Mouse (Mus musculus): ENCODE measurements at regions not wholly inside any gene's neighbourhood (a gene's known extent, or its start where the extent isn't known, plus 50 kb on each side); places are given as distances from the start of the nearest gene placed in this dataset.
"Not testable (repeated sequence)": the region's sequence is repeated elsewhere in the genome, so short reads cannot be mapped to it uniquely, and the experiment has no call there.

GRCm38 (mm10) chr1:154029826-154030225 is 129.8 kb upstream of the Teddm2 start:
- 84% methylated on average over 3 of the region's 3 CpGs for WGBS
- no peak for ATAC-seq (ENCODE audit: low read depth)
- Histone ChIP-seq H3K4me1 (replicated peaks) (no peaks in the 10 kb centered on the region), H3K36me3 (no peaks in the 10 kb centered on the region), H3K4me3 (no peak overlapping the region), H3K9ac (no peak overlapping the region), H3K9me3 (no peaks in the 10 kb centered on the region), H3K27me3 (no peaks in the 10 kb centered on the region), H3K27ac (replicated peaks) (no peak overlapping the region), H3K4me2 (no peak overlapping the region)

DNA sequence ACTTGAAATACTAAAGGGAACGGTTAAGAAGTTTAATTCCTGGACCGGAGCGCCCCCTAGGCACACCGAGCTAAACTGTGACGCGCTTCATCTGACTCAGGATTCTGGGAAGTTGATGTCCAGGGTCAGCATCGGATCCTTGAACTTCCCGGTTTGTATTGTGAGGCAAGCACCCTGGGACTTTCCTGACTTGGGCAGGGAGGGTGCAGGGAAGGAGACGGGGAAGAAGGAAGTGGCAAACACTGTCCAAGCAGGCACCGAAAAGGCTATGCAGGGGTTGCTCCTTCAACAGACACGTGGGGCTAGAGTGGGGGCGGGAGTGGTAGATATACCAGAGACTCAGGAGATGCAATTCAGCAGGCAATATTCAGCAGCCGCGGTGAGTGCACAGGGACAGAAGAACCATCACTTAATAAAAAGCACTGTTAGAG is 132.7 kb upstream of the Teddm2 start:
- ATAC-seq (ENCODE audit: low read depth): no peak
- H3K4me2 ChIP-seq: peak overlapping the region; percentile 32
- no peak overlapping the region for H3K9ac ChIP-seq
- no peaks in the 10 kb centered on the region for H3K4me1 ChIP-seq (replicated peaks)
- WGBS: 21% methylated on average over 14 of the region's 14 CpGs
- H3K27ac ChIP-seq (replicated peaks): no peak overlapping the region
- H3K9me3 ChIP-seq: no peaks in the 10 kb centered on the region
- H3K36me3 ChIP-seq: no peaks in the 10 kb centered on the region
- H3K27me3 ChIP-seq: no peaks in the 10 kb centered on the region
- H3K4me3 ChIP-seq: no peak overlapping the region

DNA sequence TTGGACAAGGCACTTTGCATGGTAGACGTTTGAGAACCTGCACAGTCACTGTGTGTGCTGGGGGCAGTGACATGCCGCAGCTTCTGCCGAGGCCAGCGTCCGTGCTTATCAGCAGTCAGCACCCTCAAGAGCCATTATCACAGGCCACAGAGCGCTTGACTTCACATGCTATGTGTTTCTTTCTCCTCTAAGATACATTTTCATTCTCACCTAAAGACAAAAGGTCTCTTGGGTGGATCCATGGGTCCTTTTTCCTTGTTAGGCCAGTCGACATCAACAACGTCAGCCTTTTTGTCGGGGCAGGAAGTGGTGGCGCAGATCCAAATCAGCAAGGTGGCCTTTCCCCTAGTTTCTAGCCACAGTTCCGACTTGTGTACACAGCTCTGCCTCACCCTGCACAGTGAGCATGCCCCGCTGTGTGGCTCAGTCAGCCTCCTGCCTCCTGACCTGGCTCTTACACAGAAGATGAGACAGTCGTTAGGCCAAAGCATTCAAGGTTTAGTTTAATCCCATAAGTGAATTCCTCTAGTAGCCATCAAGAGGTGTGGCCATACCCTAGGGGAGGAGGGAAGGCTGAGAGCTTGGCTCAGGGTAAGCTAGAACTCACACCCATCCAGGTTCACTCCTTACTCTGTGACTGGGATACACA is 134.1 kb upstream of the Teddm2 start:
- no peak for ATAC-seq (ENCODE audit: low read depth)
- Histone ChIP-seq H3K27me3 (no peaks in the 10 kb centered on the region), H3K4me3 (no peak overlapping the region), H3K4me2 (no peak overlapping the region), H3K9ac (no peak overlapping the region), H3K36me3 (no peaks in the 10 kb centered on the region), H3K27ac (replicated peaks) (no peak overlapping the region), H3K4me1 (replicated peaks) (no peaks in the 10 kb centered on the region), H3K9me3 (no peaks in the 10 kb centered on the region)
- WGBS: 76% methylated on average over 13 of the region's 13 CpGs

- ATAC-seq (ENCODE audit: low read depth): no peak
- WGBS: 28% methylated on average over 4 of the region's 4 CpGs
- no peaks in the 10 kb centered on the region for H3K9me3 ChIP-seq
- no peak overlapping the region for H3K4me3 ChIP-seq
- no peak overlapping the region for H3K27ac ChIP-seq (replicated peaks)
- no peaks in the 10 kb centered on the region for H3K4me1 ChIP-seq (replicated peaks)
- no peak overlapping the region for H3K9ac ChIP-seq
- H3K4me2 ChIP-seq: no peak overlapping the region
- no peaks in the 10 kb centered on the region for H3K36me3 ChIP-seq
- no peaks in the 10 kb centered on the region for H3K27me3 ChIP-seq
Observed at GRCm38 (mm10) chr1:154036729-154037270, 136.8 kb upstream of the Teddm2 start.

GRCm38 (mm10) chr1:154038241-154038640 is 138.2 kb upstream of the Teddm2 start:
- Histone ChIP-seq H3K4me2 (no peak overlapping the region), H3K4me1 (replicated peaks) (no peaks in the 10 kb centered on the region), H3K27ac (replicated peaks) (no peak overlapping the region), H3K9me3 (no peaks in the 10 kb centered on the region), H3K36me3 (no peaks in the 10 kb centered on the region), H3K9ac (no peak overlapping the region), H3K27me3 (no peaks in the 10 kb centered on the region), H3K4me3 (no peak overlapping the region)
- 78% methylated on average over 2 of the region's 2 CpGs for WGBS
- ATAC-seq (ENCODE audit: low read depth): no peak

DNA sequence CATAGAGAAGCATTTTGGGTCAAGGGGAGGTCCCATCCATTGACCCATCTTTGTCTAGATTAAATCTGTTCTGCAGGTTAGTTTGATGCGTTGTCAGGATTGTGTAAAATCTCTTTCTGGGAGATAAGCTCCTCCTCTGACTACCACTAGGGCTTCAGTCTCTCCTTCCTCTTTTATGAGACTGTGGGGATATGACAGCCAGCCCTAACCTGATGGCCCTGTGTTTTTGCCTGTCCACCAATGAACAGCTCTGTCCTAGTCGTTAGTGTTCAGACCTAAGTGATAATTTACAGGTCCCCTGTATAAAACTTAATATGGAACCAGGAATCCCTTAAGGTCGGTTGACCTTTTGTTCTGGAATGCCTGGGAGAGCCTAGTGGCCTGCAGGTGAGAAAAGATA is 140.9 kb upstream of the Teddm2 start:
- Histone ChIP-seq H3K36me3 (no peaks in the 10 kb centered on the region), H3K4me2 (no peak overlapping the region), H3K27me3 (no peaks in the 10 kb centered on the region), H3K9me3 (no peaks in the 10 kb centered on the region), H3K9ac (no peak overlapping the region), H3K27ac (replicated peaks) (no peak overlapping the region), H3K4me3 (no peak overlapping the region), H3K4me1 (replicated peaks) (no peaks in the 10 kb centered on the region)
- WGBS: 80% methylated on average over 3 of the region's 3 CpGs
- no peak for ATAC-seq (ENCODE audit: low read depth)

DNA sequence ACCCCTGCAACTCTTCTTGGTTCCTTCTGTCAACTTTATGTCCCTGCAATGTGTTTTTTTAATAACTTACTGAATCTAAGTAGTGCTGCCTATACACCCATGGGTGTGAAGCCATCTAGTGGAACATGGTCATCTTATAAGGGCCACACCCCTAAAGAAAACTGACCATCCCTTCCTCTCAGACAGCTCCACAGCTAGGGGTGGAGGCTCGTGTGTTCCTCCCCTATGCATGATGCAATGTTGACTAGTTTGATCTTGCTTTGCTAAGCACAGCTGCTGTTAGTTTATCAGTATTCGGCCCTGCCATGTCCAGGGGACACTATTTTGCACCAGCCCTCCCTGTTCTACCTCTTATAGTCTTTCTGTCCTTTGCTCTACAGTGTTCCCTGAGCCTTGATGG is 142.9 kb upstream of the Teddm2 start:
- H3K36me3 ChIP-seq: no peaks in the 10 kb centered on the region
- no peak for ATAC-seq (ENCODE audit: low read depth)
- 76% methylated on average over 2 of the region's 2 CpGs for WGBS

GRCm38 (mm10) chr1:154044712-154045111 is 144.7 kb upstream of the Teddm2 start:
- Histone ChIP-seq H3K4me2 (no peak overlapping the region), H3K27me3 (no peaks in the 10 kb centered on the region), H3K9ac (no peak overlapping the region), H3K4me3 (no peak overlapping the region), H3K27ac (replicated peaks) (no peak overlapping the region), H3K9me3 (no peaks in the 10 kb centered on the region), H3K36me3 (no peaks in the 10 kb centered on the region), H3K4me1 (replicated peaks) (no peaks in the 10 kb centered on the region)
- no peak for ATAC-seq (ENCODE audit: low read depth)
- 83% methylated on average over 4 of the region's 4 CpGs for WGBS

More for the DNA sequence above, 142.9 kb upstream of the Teddm2 start:
- Histone ChIP-seq H3K4me3 (no peak overlapping the region), H3K27me3 (no peaks in the 10 kb centered on the region), H3K4me1 (replicated peaks) (no peaks in the 10 kb centered on the region), H3K9ac (no peak overlapping the region), H3K27ac (replicated peaks) (no peak overlapping the region), H3K4me2 (no peak overlapping the region), H3K9me3 (no peaks in the 10 kb centered on the region)

DNA sequence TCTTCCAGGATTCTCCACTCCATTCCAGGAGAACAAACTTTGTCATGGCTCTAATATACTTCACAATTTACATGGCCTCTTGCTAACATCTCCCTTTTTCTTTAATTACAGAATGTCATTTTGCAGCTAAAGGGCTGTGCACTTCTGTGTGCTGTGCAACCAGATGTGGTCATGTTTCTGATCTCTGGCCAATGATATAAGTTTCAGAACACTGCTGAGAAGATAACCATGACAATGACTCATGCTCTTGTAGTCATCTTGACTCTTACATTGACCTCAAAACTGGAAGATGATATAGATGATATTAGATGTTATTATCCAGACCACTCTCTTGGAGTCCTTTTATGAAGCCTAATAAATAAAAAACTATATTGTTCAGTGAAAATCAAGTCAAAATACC is 145.9 kb upstream of the Teddm2 start:
- H3K27ac ChIP-seq (replicated peaks): no peak overlapping the region
- no peak overlapping the region for H3K4me2 ChIP-seq
- H3K27me3 ChIP-seq: no peaks in the 10 kb centered on the region
- ATAC-seq (ENCODE audit: low read depth): no peak
- H3K9ac ChIP-seq: no peak overlapping the region
- H3K4me3 ChIP-seq: no peak overlapping the region
- no peaks in the 10 kb centered on the region for H3K9me3 ChIP-seq
- no peaks in the 10 kb centered on the region for H3K36me3 ChIP-seq
- H3K4me1 ChIP-seq (replicated peaks): no peaks in the 10 kb centered on the region

DNA sequence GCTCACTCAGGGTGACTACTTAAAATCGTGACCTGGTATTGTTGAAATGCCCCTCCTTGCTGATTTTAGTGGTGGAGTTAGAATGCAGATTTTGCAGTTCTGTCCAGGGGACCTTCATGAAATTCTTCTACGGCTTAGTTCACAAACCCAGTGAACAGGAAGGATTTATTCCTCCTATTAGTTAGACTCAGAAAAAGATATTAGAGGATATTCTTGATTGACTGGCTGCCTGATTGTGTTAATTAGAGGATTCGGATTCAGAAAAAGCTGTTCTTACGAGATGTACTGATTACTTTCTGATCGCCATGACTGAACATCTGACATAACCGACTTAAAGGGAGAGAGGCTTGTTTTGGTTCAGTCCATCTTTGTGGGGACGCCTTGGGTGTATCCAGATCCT is 147.3 kb upstream of the Zfp648 start:
- no peak for ATAC-seq (ENCODE audit: low read depth)
- no peak overlapping the region for H3K27ac ChIP-seq (replicated peaks)
- 87% methylated on average over 7 of the region's 7 CpGs for WGBS

DNA sequence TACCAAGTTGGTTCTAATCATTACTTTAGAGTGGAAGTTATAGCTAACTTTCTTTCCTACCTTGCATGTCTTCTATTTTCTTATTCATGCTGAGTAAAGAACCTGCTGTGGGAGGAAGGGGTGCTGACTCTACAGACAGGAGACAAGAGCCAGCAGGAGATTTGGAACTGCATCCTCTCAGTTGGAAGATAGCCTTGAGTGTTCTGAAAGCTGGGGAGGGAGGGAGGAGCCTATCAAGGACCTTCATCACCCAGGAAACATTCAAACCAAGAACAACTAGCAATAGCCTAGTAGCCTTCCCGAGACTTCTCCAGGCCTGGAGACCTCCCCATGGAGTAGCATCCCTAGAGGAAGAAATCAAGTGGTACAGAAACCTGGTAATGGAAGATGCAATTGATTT is 146.1 kb upstream of the Zfp648 start:
- H3K27ac ChIP-seq (replicated peaks): no peak overlapping the region
- H3K4me3 ChIP-seq: no peak overlapping the region
- no peaks in the 10 kb centered on the region for H3K36me3 ChIP-seq
- H3K4me2 ChIP-seq: no peak overlapping the region
- H3K9ac ChIP-seq: no peak overlapping the region
- no peaks in the 10 kb centered on the region for H3K4me1 ChIP-seq (replicated peaks)
- ATAC-seq (ENCODE audit: low read depth): no peak
- H3K9me3 ChIP-seq: no peaks in the 10 kb centered on the region
- H3K27me3 ChIP-seq: no peaks in the 10 kb centered on the region
- WGBS: 79% methylated on average over 1 of the region's 1 CpGs

More for the DNA sequence above, 147.3 kb upstream of the Zfp648 start:
- Histone ChIP-seq H3K4me3 (no peak overlapping the region), H3K9me3 (no peaks in the 10 kb centered on the region), H3K4me1 (replicated peaks) (no peaks in the 10 kb centered on the region), H3K9ac (no peak overlapping the region), H3K4me2 (no peak overlapping the region), H3K36me3 (no peaks in the 10 kb centered on the region), H3K27me3 (no peaks in the 10 kb centered on the region)

DNA sequence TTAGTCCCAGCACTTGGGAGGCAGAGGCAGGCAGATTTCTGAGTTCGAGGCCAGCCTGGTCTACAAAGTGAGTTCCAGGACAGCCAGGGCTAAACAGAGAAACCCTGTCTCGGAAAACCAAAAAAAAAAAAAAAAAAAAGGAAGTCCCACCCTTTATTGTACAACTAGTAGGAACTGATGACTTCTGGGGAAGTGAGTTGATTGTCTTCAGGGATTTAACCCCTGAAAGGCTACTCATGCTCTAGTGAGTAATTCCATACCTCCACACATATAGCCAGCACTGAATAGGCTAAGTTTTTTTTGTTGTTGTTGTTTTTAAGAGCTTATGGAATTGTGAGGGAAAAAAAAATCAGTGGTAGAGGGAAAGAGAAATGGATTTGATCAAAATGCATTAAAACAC is 139.6 kb upstream of the Zfp648 start:
- not testable (repeated sequence) for H3K27me3 ChIP-seq; H3K4me1 ChIP-seq (replicated peaks); H3K36me3 ChIP-seq; H3K4me3 ChIP-seq; H3K9me3 ChIP-seq; H3K27ac ChIP-seq (replicated peaks); H3K4me2 ChIP-seq; H3K9ac ChIP-seq; ATAC-seq (ENCODE audit: low read depth)
- WGBS: 58% methylated on average over 2 of the region's 2 CpGs

GRCm38 (mm10) chr1:154061851-154062250 is 139.1 kb upstream of the Zfp648 start:
- Histone ChIP-seq H3K36me3 (no peaks in the 10 kb centered on the region), H3K9ac (no peak overlapping the region), H3K27me3 (no peaks in the 10 kb centered on the region), H3K4me3 (no peak overlapping the region), H3K9me3 (no peaks in the 10 kb centered on the region), H3K4me2 (no peak overlapping the region), H3K4me1 (replicated peaks) (no peaks in the 10 kb centered on the region), H3K27ac (replicated peaks) (no peak overlapping the region)
- 100% methylated on average over 1 of the region's 1 CpGs for WGBS
- no peak for ATAC-seq (ENCODE audit: low read depth)

All from neural tube, embryonic 13.5 days (tissue).